Mouse (Mus musculus): Measurements from ENCODE around the gene Fev. TPM values are rescaled to one million over a fixed set of nuclear protein-coding genes. Genes with fewer than 3 reads are reported as not detected.

The Fev gene
- total and polyA plus RNA-seq, 2 experiments from 2014 or later, result 1.8 to 3.4 TPM

DNA sequence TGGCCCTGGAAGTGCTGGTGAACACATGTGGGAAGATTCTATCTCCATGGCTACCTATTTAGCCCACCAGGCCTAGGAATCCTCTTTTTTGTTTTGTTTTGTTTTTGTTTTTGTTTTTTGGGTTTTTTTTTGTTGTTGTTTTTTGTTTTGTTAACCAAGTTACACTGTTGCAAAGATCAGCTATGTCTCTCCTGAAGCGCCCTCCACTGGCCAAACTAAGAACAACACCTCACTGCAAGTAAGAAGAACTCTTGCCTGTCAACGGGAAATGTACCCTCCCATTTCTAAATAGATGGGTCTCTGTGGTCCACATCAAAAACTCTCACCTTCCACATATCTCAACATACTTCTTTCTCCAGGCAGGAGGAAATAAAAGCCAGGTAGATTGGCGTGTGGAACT, 16.5 kb upstream of the Fev start:
- WGBS, result 10% methylated on average over 3 of the region's 3 CpGs
- TF ChIP-seq CTCF (IDR thresholded peaks at IDR 0.05), result peak; percentile 70
- no peak overlapping the region for H3K4me3 ChIP-seq (ENCODE audit: low read depth, low read length)

GRCm38 (mm10) chr1:74900341-74901285, 15.4 kb upstream of the Fev start:
- peak overlapping the region; percentile 54 for H3K4me2 ChIP-seq (ENCODE audit: low read depth, low read length, poor library complexity, severe bottlenecking)
- peak overlapping the region; percentile 31 for H3K4me3 ChIP-seq (ENCODE audit: low read depth, low read length)
- no peaks in the 10 kb centered on the region for H3K4me1 ChIP-seq (ENCODE audit: insufficient read depth, low read length)
- 3% methylated on average over 49 of the region's 66 CpGs for WGBS
- H3K36me3 ChIP-seq (ENCODE audit: insufficient read depth, low read length), result no peaks in the 10 kb centered on the region
- ATAC-seq (ENCODE audit: low FRiP score), result no peak
- H3K27me3 ChIP-seq (ENCODE audit: insufficient read depth, low read length), result peaks cover 50% of the 10 kb centered on the region
- no peak overlapping the region for H3K27ac ChIP-seq (ENCODE audit: low read depth, low read length)
- no peak for DNase-seq (ENCODE audit: low spot score)
- no peak for TF ChIP-seq CTCF (IDR thresholded peaks at IDR 0.05)
- H3K9me3 ChIP-seq (ENCODE audit: low read length), result no peaks in the 10 kb centered on the region
- no peak overlapping the region for H3K9ac ChIP-seq (replicated peaks; ENCODE audit: low read length, poor library complexity, severe bottlenecking)

More for the DNA sequence above, 16.5 kb upstream of the Fev start:
- Histone ChIP-seq H3K9me3 (ENCODE audit: low read length) (no peaks in the 10 kb centered on the region), H3K27me3 (ENCODE audit: insufficient read depth, low read length) (peaks cover 45% of the 10 kb centered on the region), H3K36me3 (ENCODE audit: insufficient read depth, low read length) (no peaks in the 10 kb centered on the region), H3K4me1 (ENCODE audit: insufficient read depth, low read length) (no peaks in the 10 kb centered on the region), H3K27ac (ENCODE audit: low read depth, low read length) (no peak overlapping the region), H3K4me2 (ENCODE audit: low read depth, low read length, poor library complexity, severe bottlenecking) (no peak overlapping the region), H3K9ac (replicated peaks; ENCODE audit: low read length, poor library complexity, severe bottlenecking) (no peak overlapping the region)
- DNase-seq (ENCODE audit: low spot score) (peak; percentile 50), ATAC-seq (ENCODE audit: low FRiP score) (no peak)

- peaks cover 53% of the 10 kb centered on the region for H3K27me3 ChIP-seq (ENCODE audit: insufficient read depth, low read length)
- DNase-seq (ENCODE audit: low spot score), result no peak
These were observed 13.6 kb upstream of the Fev start for GRCm38 (mm10) chr1:74898656-74899431.

GRCm38 (mm10) chr1:74897976-74898375, 12.8 kb upstream of the Fev start:
- Histone ChIP-seq H3K4me2 (ENCODE audit: low read depth, low read length, poor library complexity, severe bottlenecking) (no peak overlapping the region), H3K27me3 (ENCODE audit: insufficient read depth, low read length) (peaks cover 58% of the 10 kb centered on the region), H3K4me1 (ENCODE audit: insufficient read depth, low read length) (peaks cover under 1% of the 10 kb centered on the region; the same call in 1 of the 2 replicates), H3K27ac (ENCODE audit: low read depth, low read length) (no peak overlapping the region), H3K36me3 (ENCODE audit: insufficient read depth, low read length) (no peaks in the 10 kb centered on the region), H3K9me3 (ENCODE audit: low read length) (no peaks in the 10 kb centered on the region), H3K9ac (replicated peaks; ENCODE audit: low read length, poor library complexity, severe bottlenecking) (no peak overlapping the region), H3K4me3 (ENCODE audit: low read depth, low read length) (no peak overlapping the region)
- ATAC-seq (ENCODE audit: low FRiP score) (no peak), DNase-seq (ENCODE audit: low spot score) (no peak)
- TF ChIP-seq CTCF (IDR thresholded peaks at IDR 0.05), result no peak
- 4% methylated on average over 6 of the region's 7 CpGs for WGBS

More at GRCm38 (mm10) chr1:74898656-74899431, 13.6 kb upstream of the Fev start:
- TF ChIP-seq CTCF (IDR thresholded peaks at IDR 0.05), result no peak
- Histone ChIP-seq H3K9me3 (ENCODE audit: low read length) (no peaks in the 10 kb centered on the region), H3K27ac (ENCODE audit: low read depth, low read length) (no peak overlapping the region), H3K4me1 (ENCODE audit: insufficient read depth, low read length) (no peaks in the 10 kb centered on the region), H3K4me2 (ENCODE audit: low read depth, low read length, poor library complexity, severe bottlenecking) (no peak overlapping the region), H3K36me3 (ENCODE audit: insufficient read depth, low read length) (no peaks in the 10 kb centered on the region), H3K9ac (replicated peaks; ENCODE audit: low read length, poor library complexity, severe bottlenecking) (no peak overlapping the region), H3K4me3 (ENCODE audit: low read depth, low read length) (no peak overlapping the region)
- WGBS, result 13% methylated on average over 9 of the region's 10 CpGs
- no peak for ATAC-seq (ENCODE audit: low FRiP score)

GRCm38 (mm10) chr1:74894966-74895365, 9.7 kb upstream of the Fev start:
- Histone ChIP-seq H3K27ac (ENCODE audit: low read depth, low read length) (no peak overlapping the region), H3K36me3 (ENCODE audit: insufficient read depth, low read length) (no peaks in the 10 kb centered on the region), H3K9ac (replicated peaks; ENCODE audit: low read length, poor library complexity, severe bottlenecking) (no peak overlapping the region), H3K27me3 (ENCODE audit: insufficient read depth, low read length) (peaks cover 64% of the 10 kb centered on the region), H3K4me2 (ENCODE audit: low read depth, low read length, poor library complexity, severe bottlenecking) (no peak overlapping the region), H3K4me1 (ENCODE audit: insufficient read depth, low read length) (peaks cover 6% of the 10 kb centered on the region; the same call in 1 of the 2 replicates), H3K9me3 (ENCODE audit: low read length) (no peaks in the 10 kb centered on the region), H3K4me3 (ENCODE audit: low read depth, low read length) (no peak overlapping the region)
- ATAC-seq (ENCODE audit: low FRiP score) (no peak), DNase-seq (ENCODE audit: low spot score) (peak; percentile 83)
- TF ChIP-seq CTCF (IDR thresholded peaks at IDR 0.05), result peak; percentile 87
- WGBS, result 11% methylated on average over 4 of the region's 4 CpGs

Measured in midbrain, postnatal 0 days (tissue).